Mouse (Mus musculus): ENCODE measurements around the gene Lemd2. TPM values are rescaled to one million over a fixed set of nuclear protein-coding genes. Genes with fewer than 3 reads are reported as not detected.

Gene Lemd2
- total RNA-seq, 1 experiment from 2014 or later, result 78.5 TPM

- ATAC-seq (replicated peaks; ENCODE audit: insufficient number of reproducible peaks, low FRiP score, low TSS enrichment, poor library complexity, severe bottlenecking), result no peak
These were observed 62.3 kb downstream of the Lemd2 start for GRCm38 (mm10) chr17:27141971-27142450.

DNA sequence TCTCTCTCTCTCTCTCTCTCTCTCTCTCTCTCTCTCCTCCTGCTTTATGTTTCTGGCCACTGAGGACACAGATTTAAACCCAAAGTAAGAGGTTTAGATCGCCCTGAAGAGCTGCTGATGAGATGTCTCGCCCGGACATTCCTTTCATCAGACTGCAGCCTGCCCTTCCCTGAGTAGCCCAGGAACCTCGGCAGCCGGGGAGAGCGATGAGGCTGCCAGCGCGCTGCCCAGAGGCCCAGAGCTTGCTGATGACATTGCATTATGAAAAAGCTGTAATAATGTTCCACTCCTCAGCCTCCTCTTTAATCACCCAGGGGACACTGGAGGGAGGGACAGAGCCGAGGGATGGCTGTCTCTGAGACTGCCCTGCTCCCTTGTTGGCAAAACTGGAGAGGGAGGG is 64.0 kb downstream of the Lemd2 start:
- no peak for ATAC-seq (replicated peaks; ENCODE audit: insufficient number of reproducible peaks, low FRiP score, low TSS enrichment, poor library complexity, severe bottlenecking)

Other genes with a start within 250 kb of the Lemd2 start
- gene Zbtb9, start 231.3 kb downstream of the Lemd2 start, total RNA-seq (2017), result 23.5 to 34.2 TPM (median 32.3 TPM) in 3 replicates
- gene Bak1, start 175.5 kb downstream of the Lemd2 start, total RNA-seq (2017), result 39.5 to 56.8 TPM (median 45.8 TPM) in 3 replicates
- gene Itpr3, start 147.2 kb downstream of the Lemd2 start, total RNA-seq (2017), result 25.3 to 46.9 TPM (median 28.9 TPM) in 3 replicates
- 79.3 to 105 TPM (median 82.5 TPM) in 3 replicates for gene Uqcc2, start 70.6 kb downstream of the Lemd2 start, total RNA-seq (2017)
- 5.4 to 8.6 TPM (median 7.0 TPM) in 3 replicates for gene Ip6k3, start 36.7 kb downstream of the Lemd2 start, total RNA-seq (2017)